Comparison of ENCODE assay signal across 15 mouse cellular contexts in genomic region chr11:64755563-64755962, GRCm38 (mm10).
A peak's percentile ranks its signal among the peaks of the same experiment; 100 is the strongest.
DNase-seq lines count a peak whose midpoint lies in the region; ATAC-seq and TF ChIP-seq lines count a peak whose summit lies in the region.
"Had no signal": no experiment of that assay in that cellular context is flagged by ENCODE, and none has a peak within 500 bp of the region (broad histone marks: within the 10 kb centered on the region; RNA-seq: fewer than 3 reads in every experiment).

No protein-coding gene starts in this region.

- no peaks in the 10 kb centered on the region for H3K79me2 ChIP-seq in liver, adult 2 months (ENCODE audit: control insufficient read depth, insufficient read depth, low read length)
- H3K79me2 ChIP-seq in heart, adult 2 months (replicated peaks; ENCODE audit: control insufficient read depth, insufficient read depth, low read length), result no peaks in the 10 kb centered on the region

- WGBS in heart, postnatal 0 days, result 94% methylated on average over 1 of the region's 1 CpGs
- WGBS in liver, adult 2 months, result 94% methylated on average over 1 of the region's 1 CpGs
- WGBS in heart, adult 2 months, result 94% methylated on average over 1 of the region's 1 CpGs

- intact Hi-C loops in heart, postnatal 10 days (cut with DNase I), result loop anchor here (10.0 kb wide), 1 partner anchor 139 kb away; no protein-coding TSS in a partner anchor
- intact Hi-C loops in heart, adult 2 months (cut with DNase I), result no loop called here

- no peak overlapping the region for H3K4me3 ChIP-seq in heart, postnatal 0 days (ENCODE audit: low read depth, low read length)
- H3K4me3 ChIP-seq in testis, adult 2 months (ENCODE audit: control insufficient read depth, low read depth, low read length), result no peak overlapping the region
- H3K4me3 ChIP-seq in liver, adult 2 months (ENCODE audit: insufficient read depth, low read depth, low read length), result no peak overlapping the region
- no peak overlapping the region for H3K4me3 ChIP-seq in heart, adult 2 months
- H3K4me3 ChIP-seq: erythroblast, embryonic 14.5 days; stomach, embryonic 15.5 days had no signal

- no peak overlapping the region for H3K4me2 ChIP-seq in heart, postnatal 0 days (ENCODE audit: low read depth, low read length)
- H3K4me2 ChIP-seq: stomach, embryonic 15.5 days had no signal

- no peak for ATAC-seq in heart, postnatal 0 days (ENCODE audit: insufficient read depth, low read depth)
- ATAC-seq: intestine, embryonic 16.5 days; midbrain, embryonic 16.5 days had no signal

- no peaks in the 10 kb centered on the region for H3K4me1 ChIP-seq in heart, postnatal 0 days (ENCODE audit: control insufficient read depth, insufficient read depth)
- no peaks in the 10 kb centered on the region for H3K4me1 ChIP-seq in testis, adult 2 months (ENCODE audit: control insufficient read depth, insufficient read depth, low read length)
- no peaks in the 10 kb centered on the region for H3K4me1 ChIP-seq in liver, adult 2 months (ENCODE audit: control insufficient read depth, insufficient read depth, low read length)
- no peaks in the 10 kb centered on the region for H3K4me1 ChIP-seq in heart, adult 2 months (ENCODE audit: control insufficient read depth, insufficient read depth, low read length)
- H3K4me1 ChIP-seq: stomach, embryonic 15.5 days had no signal

- H3K27me3 ChIP-seq in heart, postnatal 0 days (ENCODE audit: control insufficient read depth, insufficient read depth, low read length), result no peaks in the 10 kb centered on the region
- H3K27me3 ChIP-seq in testis, adult 2 months (ENCODE audit: control insufficient read depth, insufficient read depth, low read length), result no peaks in the 10 kb centered on the region
- no peaks in the 10 kb centered on the region for H3K27me3 ChIP-seq in liver, adult 2 months (ENCODE audit: control insufficient read depth, insufficient read depth, low read length)
- H3K27me3 ChIP-seq in heart, adult 2 months (ENCODE audit: control insufficient read depth, insufficient read depth, low read length), result no peaks in the 10 kb centered on the region
- H3K27me3 ChIP-seq: stomach, embryonic 15.5 days had no signal

- no peak overlapping the region for H3K9ac ChIP-seq in heart, postnatal 0 days (replicated peaks; ENCODE audit: low read depth, low read length)
- H3K9ac ChIP-seq in liver, adult 2 months (ENCODE audit: low read depth, low read length), result no peak overlapping the region
- H3K9ac ChIP-seq in heart, adult 2 months (ENCODE audit: low read depth, low read length), result no peak overlapping the region
- H3K9ac ChIP-seq: stomach, embryonic 15.5 days had no signal

- H3K27ac ChIP-seq in heart, postnatal 0 days (ENCODE audit: low read depth), result no peak overlapping the region
- no peak overlapping the region for H3K27ac ChIP-seq in testis, adult 2 months (ENCODE audit: control insufficient read depth, insufficient read depth, low read depth, low read length)
- no peak overlapping the region for H3K27ac ChIP-seq in liver, adult 2 months (replicated peaks; ENCODE audit: insufficient read depth, low read depth, low read length)
- H3K27ac ChIP-seq in heart, adult 2 months, result no peak overlapping the region
- H3K27ac ChIP-seq: stomach, embryonic 15.5 days had no signal

- no peak for TF ChIP-seq POLR2A in testis, adult 2 months (IDR thresholded peaks at IDR 0.05; ENCODE audit: control insufficient read depth, low read depth, low read length)
- TF ChIP-seq POLR2A in liver, adult 2 months (IDR thresholded peaks at IDR 0.05; ENCODE audit: extremely low read depth, insufficient read depth, low read length), result no peak
- no peak for TF ChIP-seq POLR2A in heart, adult 2 months (IDR thresholded peaks at IDR 0.05; ENCODE audit: insufficient read depth, low read depth, low read length)

- no peak for DNase-seq in heart, postnatal 0 days (ENCODE audit: low spot score)
- DNase-seq in heart, postnatal 10 days, result no peak
- no peak for DNase-seq in testis, postnatal 14 days (ENCODE audit: low spot score)
- DNase-seq in liver, adult 2 months (ENCODE audit: extremely low read depth, low read depth, low spot score), result peak; percentile 13
- peak; percentile 36 to 55 for DNase-seq in thymus, postnatal 36 days
- DNase-seq in cerebellum, postnatal 10 days, result no peak
- DNase-seq in heart, adult 2 months, result no peak
- DNase-seq: B cell, adult 2 months; heart, postnatal 36 days; right cerebral cortex, postnatal 14 days had no signal

- no peak for TF ChIP-seq EP300 in heart, postnatal 0 days (IDR thresholded peaks at IDR 0.05; ENCODE audit: low read depth)
- no peak for TF ChIP-seq EP300 in heart, adult 2 months (IDR thresholded peaks at IDR 0.05; ENCODE audit: insufficient read depth, low read depth, low read length)

- peak; percentile 37 for TF ChIP-seq CTCF in heart, postnatal 0 days (IDR thresholded peaks at IDR 0.05; ENCODE audit: low read depth)
- TF ChIP-seq CTCF in testis, adult 2 months (IDR thresholded peaks at IDR 0.05; ENCODE audit: control insufficient read depth, insufficient read depth, insufficient replicate concordance, low read depth, low read length), result peak; percentile 6; the same call in 1 of the 2 replicates
- peak; percentile 49 for TF ChIP-seq CTCF in liver, adult 2 months (IDR thresholded peaks at IDR 0.05; ENCODE audit: low read depth, low read length)
- TF ChIP-seq CTCF in heart, adult 2 months (IDR thresholded peaks at IDR 0.05), result no peak

- no peaks in the 10 kb centered on the region for H3K36me3 ChIP-seq in heart, postnatal 0 days (replicated peaks; ENCODE audit: control insufficient read depth, insufficient read depth, low read length)
- no peaks in the 10 kb centered on the region for H3K36me3 ChIP-seq in testis, adult 2 months (ENCODE audit: control insufficient read depth, insufficient read depth, low read length)
- H3K36me3 ChIP-seq in liver, adult 2 months (ENCODE audit: control insufficient read depth, insufficient read depth, low read length), result no peaks in the 10 kb centered on the region
- H3K36me3 ChIP-seq in heart, adult 2 months (ENCODE audit: control insufficient read depth, insufficient read depth, low read length), result no peaks in the 10 kb centered on the region
- H3K36me3 ChIP-seq: stomach, embryonic 15.5 days had no signal

- H3K9me3 ChIP-seq in heart, postnatal 0 days (replicated peaks; ENCODE audit: control insufficient read depth, low read length), result no peaks in the 10 kb centered on the region
- H3K9me3 ChIP-seq: stomach, embryonic 15.5 days had no signal

Comparison
In these comparisons a context has a peak if more than half of its experiments do, and no peak if none do; other contexts are left out.
1. DNase-seq: peak in liver, adult 2 months (single experiment) and thymus, postnatal 36 days (2 of 2); none in heart, postnatal 0 days (single experiment), heart, postnatal 10 days (0 of 2), testis, postnatal 14 days (single experiment), cerebellum, postnatal 10 days (0 of 2) and heart, adult 2 months (0 of 2).